Mouse (Mus musculus) liver, postnatal 0 days (tissue): ENCODE data around the gene Gadl1.

Experiments
- CTCF ChIP-seq: sonication (generic); IDR thresholded peaks from 2 replicates; pipeline ENCODE4 v1.5.1; 2016; ENCODE audit warnings: antibody characterized with exemption, low read depth
- EP300 ChIP-seq: IDR thresholded peaks from 2 replicates; pipeline ENCODE4 v1.6.1; 2016; ENCODE audit warnings: antibody characterized with exemption, low read depth, mild to moderate bottlenecking

GRCm38 (mm10) chr9:115977598-115978240, 68.5 kb downstream of the Gadl1 start:
- no peak for TF ChIP-seq CTCF
- TF ChIP-seq EP300: no peak
